Mouse (Mus musculus): ENCODE data around the gene March10.

Gene March10

DNA sequence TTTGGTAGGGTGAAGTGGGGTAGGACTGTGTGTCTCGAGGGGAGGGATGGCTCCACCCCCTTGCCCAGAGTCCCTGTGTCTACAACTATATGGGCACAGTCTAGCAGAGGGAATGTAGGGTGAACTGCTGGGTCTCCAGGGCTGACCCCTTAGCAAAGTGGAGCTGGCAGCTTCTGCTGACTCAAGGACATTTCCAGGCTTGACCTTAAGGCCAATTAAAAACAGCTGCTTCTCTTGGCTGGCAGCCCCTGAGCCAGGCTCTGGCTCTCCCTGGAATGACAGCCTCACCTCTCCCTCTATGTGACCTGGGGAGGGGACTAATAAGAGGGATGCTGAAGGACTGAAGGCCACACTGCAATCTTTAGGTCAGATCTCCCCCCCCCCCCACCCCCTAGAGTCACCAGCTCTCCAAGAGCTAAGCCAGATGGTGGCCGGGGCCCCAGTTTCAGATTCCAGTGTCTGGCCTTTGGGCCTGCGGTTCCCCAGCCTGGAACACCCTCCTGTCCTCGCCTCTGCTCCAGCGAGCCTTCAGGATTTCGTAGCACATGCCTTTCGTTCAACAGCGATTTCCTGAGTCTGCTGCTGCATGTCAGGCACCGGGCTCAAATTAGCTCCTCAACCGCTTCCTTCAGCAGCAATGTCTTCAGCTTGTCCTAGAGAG lies 143.4 kb downstream of the March10 start:
- no peak for DNase-seq (ENCODE audit: low read depth, low spot score)

DNA sequence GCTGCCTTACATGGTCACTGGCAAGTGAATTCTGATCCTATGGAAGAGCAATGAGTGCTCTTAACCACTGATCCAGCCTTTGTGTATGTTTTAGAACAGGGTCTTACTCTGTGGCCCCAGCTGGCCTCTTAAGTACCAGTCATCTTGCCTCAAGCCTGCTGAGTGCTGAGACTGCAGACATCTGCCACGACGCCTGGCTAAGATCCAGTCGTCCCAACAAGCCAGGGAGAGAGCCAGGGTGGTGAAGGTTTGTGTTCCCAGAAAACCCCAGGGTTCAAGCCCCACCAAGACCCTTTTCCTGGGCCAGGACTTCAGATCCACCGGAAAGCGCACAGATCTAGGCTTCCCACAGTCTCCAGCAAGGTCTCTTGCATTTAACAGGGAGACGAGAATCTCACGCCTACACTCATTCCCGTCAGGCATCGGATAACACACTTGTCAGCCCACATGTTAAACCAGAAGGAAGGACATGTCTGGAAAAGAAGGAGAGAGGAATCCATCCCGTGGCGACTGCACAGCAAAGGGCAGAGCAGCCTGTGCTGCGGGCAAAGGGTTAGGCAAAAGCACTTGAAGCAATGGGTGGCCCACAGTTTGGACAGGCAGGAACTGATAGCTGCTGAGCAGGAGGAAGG lies 144.1 kb downstream of the March10 start:
- DNase-seq (ENCODE audit: low read depth, low spot score) = no peak

DNA sequence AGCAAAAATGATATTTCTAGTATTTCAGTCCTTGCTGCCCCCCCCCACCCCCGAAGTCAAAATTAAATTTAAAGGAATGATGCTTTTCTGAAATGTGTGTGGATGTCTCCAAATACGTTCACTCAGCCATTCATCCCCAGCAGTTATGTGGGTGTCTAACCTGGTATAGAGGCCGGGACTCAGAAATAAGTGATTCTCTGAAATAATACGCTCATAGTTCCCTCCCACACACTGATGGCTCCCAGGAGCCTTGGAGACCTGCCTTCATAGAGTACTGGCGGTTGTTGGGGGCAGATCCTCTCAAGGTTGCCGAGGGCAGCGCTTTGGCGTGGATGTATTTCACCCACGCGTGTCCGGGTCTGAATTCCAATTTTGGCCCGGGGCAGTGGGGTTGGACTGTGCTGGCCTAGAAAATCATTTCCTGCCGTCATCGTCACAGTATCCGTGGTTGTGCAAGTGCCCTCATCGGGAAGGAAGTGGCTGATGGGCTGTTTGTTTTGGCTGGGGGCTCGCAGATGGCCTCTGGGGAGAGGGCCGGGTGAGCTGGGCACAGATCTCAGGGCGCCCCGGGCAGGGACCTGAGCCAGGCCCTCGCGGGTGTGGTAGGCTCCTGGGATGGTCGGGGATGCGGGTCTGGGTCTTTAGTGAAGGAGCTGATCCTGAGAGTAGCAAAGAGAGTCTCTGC lies 145.1 kb downstream of the March10 start:
- DNase-seq (ENCODE audit: low read depth, low spot score) = no peak

Measured in retina, postnatal 7 days (tissue).